Mouse (Mus musculus) embryonic fibroblast, embryonic 13.5 days (primary cell): Measurements from ENCODE around the gene Pik3r4.

Experiments
- CTCF ChIP-seq: IDR thresholded peaks from 2 replicates; pipeline ENCODE4 v1.5.1; 2011; ENCODE audit warnings: mild to moderate bottlenecking, control low read depth, low read length, moderate library complexity, borderline replicate concordance; ENCODE audit not compliant: insufficient read depth
- POLR2A ChIP-seq: IDR thresholded peaks from 2 replicates; pipeline ENCODE4 v1.6.1; 2011; ENCODE audit warnings: low read depth, mild to moderate bottlenecking, control low read depth, low read length, moderate library complexity

- TF ChIP-seq POLR2A, result no peak
- no peak for TF ChIP-seq CTCF
These were observed 77.1 kb downstream of the Pik3r4 start for GRCm38 (mm10) chr9:105719851-105720395.
